Mouse (Mus musculus): ENCODE results near the gene Tor3a. TPM values are rescaled to one million over a fixed set of nuclear protein-coding genes. Genes with fewer than 3 reads are reported as not detected.
A peak's percentile ranks its signal among the peaks of the same experiment; 100 is the strongest.

The Tor3a gene
- polyA plus RNA-seq, 1 experiment from 2014 or later = 19.9 TPM

DNA sequence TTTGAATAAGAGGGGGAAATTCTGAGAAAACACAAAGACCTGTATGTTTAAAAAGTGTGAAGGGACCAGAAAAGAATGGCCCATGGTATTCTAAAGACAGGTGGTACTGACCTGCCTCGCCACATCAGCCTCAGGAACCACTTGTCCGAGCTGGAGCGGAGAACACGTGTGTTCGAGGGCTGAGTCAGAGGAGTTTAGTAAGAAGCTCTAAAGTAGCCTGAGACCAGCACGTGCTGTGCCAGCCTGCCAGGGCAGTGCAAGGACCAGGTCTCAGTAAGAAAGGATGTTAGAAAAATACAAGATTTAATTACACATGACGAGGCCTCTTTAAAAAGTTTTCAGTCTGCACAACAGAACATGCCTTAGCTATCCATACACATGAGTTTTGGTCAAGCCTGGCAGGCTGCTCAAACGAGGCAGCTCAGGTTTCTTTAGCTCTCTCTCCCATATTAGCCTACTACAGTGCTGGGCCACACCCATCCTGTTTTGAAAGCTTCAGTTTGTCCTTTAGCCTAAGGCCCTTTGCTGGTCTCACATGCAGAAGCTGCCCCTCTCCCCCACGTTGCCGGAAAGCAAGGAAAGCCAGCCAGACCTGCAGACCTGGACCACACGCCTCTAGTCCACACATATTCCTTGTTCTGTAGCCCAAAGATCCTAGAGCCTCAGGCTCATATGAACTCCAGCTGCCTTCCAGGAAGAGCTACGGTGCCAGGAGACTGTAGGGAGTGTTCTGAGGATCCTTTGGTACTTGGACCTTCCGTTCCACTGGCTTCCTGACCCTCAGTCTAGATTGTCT is 19.2 kb downstream of the Tor3a start:
- H3K4me1 ChIP-seq (replicated peaks; ENCODE audit: insufficient read depth, low read length) = 0 out of 2 replicates have a peak, but pooled peaks cover 3% of the 10 kb centered on the region
- 0 out of 2 replicates have a peak, but pooled peaks cover 3% of the 10 kb centered on the region for H3K36me3 ChIP-seq (ENCODE audit: insufficient read depth, low read length)
- WGBS = 53% methylated on average over 13 of the region's 13 CpGs
- DNase-seq (ENCODE audit: low spot score) = peak; percentile 44
- H3K4me2 ChIP-seq (ENCODE audit: low read length) = no peak overlapping the region
- H3K27me3 ChIP-seq (ENCODE audit: insufficient read depth, low read length) = no peaks in the 10 kb centered on the region
- H3K27ac ChIP-seq = peak overlapping the region; percentile 50; the same call in 1 of the 2 replicates
- H3K9ac ChIP-seq (ENCODE audit: low read depth, low read length) = no peak overlapping the region
- H3K4me3 ChIP-seq (replicated peaks; ENCODE audit: low read depth, low read length) = no peak overlapping the region
- H3K9me3 ChIP-seq (replicated peaks; ENCODE audit: low read length) = no peaks in the 10 kb centered on the region
- no peak for ATAC-seq (replicated peaks; ENCODE audit: low FRiP score, low read depth)
- TF ChIP-seq CTCF (IDR thresholded peaks at IDR 0.05; ENCODE audit: low read depth) = no peak

- 0 out of 2 replicates have a peak overlapping the region, but pooled peaks have one; percentile 5 for H3K27ac ChIP-seq
- TF ChIP-seq CTCF (IDR thresholded peaks at IDR 0.05; ENCODE audit: low read depth) = no peak
- H3K9ac ChIP-seq (ENCODE audit: low read depth, low read length) = no peak overlapping the region
- 53% methylated on average over 6 of the region's 6 CpGs for WGBS
- 0 out of 2 replicates have a peak, but pooled peaks cover 3% of the 10 kb centered on the region for H3K4me1 ChIP-seq (replicated peaks; ENCODE audit: insufficient read depth, low read length)
- ATAC-seq (replicated peaks; ENCODE audit: low FRiP score, low read depth) (no peak), DNase-seq (ENCODE audit: low spot score) (no peak)
- H3K36me3 ChIP-seq (ENCODE audit: insufficient read depth, low read length) = 0 out of 2 replicates have a peak, but pooled peaks cover 4% of the 10 kb centered on the region
- H3K4me3 ChIP-seq (replicated peaks; ENCODE audit: low read depth, low read length) = no peak overlapping the region
- no peaks in the 10 kb centered on the region for H3K27me3 ChIP-seq (ENCODE audit: insufficient read depth, low read length)
- no peak overlapping the region for H3K4me2 ChIP-seq (ENCODE audit: low read length)
- H3K9me3 ChIP-seq (replicated peaks; ENCODE audit: low read length) = no peaks in the 10 kb centered on the region
Measured at GRCm38 (mm10) chr1:156652189-156652822, 21.9 kb downstream of the Tor3a start.

DNA sequence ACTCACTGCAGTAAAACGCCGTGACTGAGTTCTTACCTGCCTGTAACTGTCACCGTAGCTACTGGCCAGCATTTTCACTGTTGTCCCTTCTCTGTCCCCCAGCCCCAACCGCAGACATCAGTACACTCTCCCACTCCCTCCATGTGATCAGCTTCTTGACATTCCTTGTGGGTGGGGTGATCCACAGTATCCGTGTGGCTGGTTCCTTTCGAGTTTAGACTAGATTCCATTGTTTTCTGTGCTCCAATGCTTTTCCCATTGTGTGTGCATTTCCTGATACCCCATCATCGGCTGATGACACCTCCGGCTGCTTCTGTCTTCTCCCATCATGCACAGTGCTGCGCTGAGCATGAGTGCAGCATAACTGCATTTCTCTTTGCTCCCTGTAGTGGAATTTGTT is 23.5 kb downstream of the Tor3a start:
- no peak overlapping the region for H3K9ac ChIP-seq (ENCODE audit: low read depth, low read length)
- no peaks in the 10 kb centered on the region for H3K9me3 ChIP-seq (replicated peaks; ENCODE audit: low read length)
- H3K4me2 ChIP-seq (ENCODE audit: low read length) = no peak overlapping the region
- DNase-seq (ENCODE audit: low spot score) (peak; percentile 31), ATAC-seq (replicated peaks; ENCODE audit: low FRiP score, low read depth) (no peak)
- H3K4me1 ChIP-seq (replicated peaks; ENCODE audit: insufficient read depth, low read length) = 0 out of 2 replicates have a peak, but pooled peaks cover 3% of the 10 kb centered on the region
- H3K27me3 ChIP-seq (ENCODE audit: insufficient read depth, low read length) = no peaks in the 10 kb centered on the region
- no peak overlapping the region for H3K27ac ChIP-seq
- H3K4me3 ChIP-seq (replicated peaks; ENCODE audit: low read depth, low read length) = no peak overlapping the region
- WGBS = 84% methylated on average over 9 of the region's 9 CpGs
- no peak for TF ChIP-seq CTCF (IDR thresholded peaks at IDR 0.05; ENCODE audit: low read depth)
- H3K36me3 ChIP-seq (ENCODE audit: insufficient read depth, low read length) = 0 out of 2 replicates have a peak, but pooled peaks cover 2% of the 10 kb centered on the region

DNA sequence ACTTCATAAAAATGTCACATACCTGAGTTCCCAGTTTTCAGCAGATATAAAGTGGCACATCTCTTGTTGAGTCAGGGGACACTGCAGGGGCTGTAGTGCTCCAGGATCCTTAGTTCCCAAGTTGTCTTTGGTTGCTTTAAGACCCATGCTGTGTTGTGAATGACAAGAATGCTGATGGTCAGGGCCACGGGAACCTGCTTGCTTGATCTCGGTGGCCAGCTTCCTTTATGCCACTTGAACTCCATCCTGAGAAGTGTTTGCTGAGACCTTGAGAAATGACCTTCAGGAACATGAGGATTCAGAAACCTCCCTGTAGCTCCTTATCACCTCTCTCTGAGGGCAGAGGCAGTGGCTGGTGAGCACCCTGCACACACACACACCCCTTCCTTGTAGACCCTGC is 25.5 kb downstream of the Tor3a start:
- no peak for ATAC-seq (replicated peaks; ENCODE audit: low FRiP score, low read depth)
- Histone ChIP-seq H3K9ac (ENCODE audit: low read depth, low read length) (no peak overlapping the region), H3K4me1 (replicated peaks; ENCODE audit: insufficient read depth, low read length) (no peaks in the 10 kb centered on the region)

GRCm38 (mm10) chr1:156645971-156646370 is 28.2 kb downstream of the Tor3a start:
- H3K4me3 ChIP-seq (replicated peaks; ENCODE audit: low read depth, low read length) = no peak overlapping the region
- peaks cover 10% of the 10 kb centered on the region; the same call in 1 of the 2 replicates for H3K36me3 ChIP-seq (ENCODE audit: insufficient read depth, low read length)
- no peak overlapping the region for H3K9ac ChIP-seq (ENCODE audit: low read depth, low read length)
- no peaks in the 10 kb centered on the region for H3K9me3 ChIP-seq (replicated peaks; ENCODE audit: low read length)
- no peak overlapping the region for H3K4me2 ChIP-seq (ENCODE audit: low read length)
- WGBS = 83% methylated on average over 4 of the region's 4 CpGs
- ATAC-seq (replicated peaks; ENCODE audit: low FRiP score, low read depth) (no peak), DNase-seq (ENCODE audit: low spot score) (no peak)
- H3K4me1 ChIP-seq (replicated peaks; ENCODE audit: insufficient read depth, low read length) = no peaks in the 10 kb centered on the region
- H3K27ac ChIP-seq = no peak overlapping the region
- no peak for TF ChIP-seq CTCF (IDR thresholded peaks at IDR 0.05; ENCODE audit: low read depth)
- H3K27me3 ChIP-seq (ENCODE audit: insufficient read depth, low read length) = no peaks in the 10 kb centered on the region

More for the DNA sequence above, 25.5 kb downstream of the Tor3a start:
- no peak overlapping the region for H3K27ac ChIP-seq
- DNase-seq (ENCODE audit: low spot score) = no peak
- no peaks in the 10 kb centered on the region for H3K9me3 ChIP-seq (replicated peaks; ENCODE audit: low read length)
- H3K36me3 ChIP-seq (ENCODE audit: insufficient read depth, low read length) = 0 out of 2 replicates have a peak, but pooled peaks cover 2% of the 10 kb centered on the region
- no peaks in the 10 kb centered on the region for H3K27me3 ChIP-seq (ENCODE audit: insufficient read depth, low read length)
- H3K4me2 ChIP-seq (ENCODE audit: low read length) = no peak overlapping the region
- no peak overlapping the region for H3K4me3 ChIP-seq (replicated peaks; ENCODE audit: low read depth, low read length)
- 25% methylated on average over 2 of the region's 2 CpGs for WGBS
- no peak for TF ChIP-seq CTCF (IDR thresholded peaks at IDR 0.05; ENCODE audit: low read depth)

DNA sequence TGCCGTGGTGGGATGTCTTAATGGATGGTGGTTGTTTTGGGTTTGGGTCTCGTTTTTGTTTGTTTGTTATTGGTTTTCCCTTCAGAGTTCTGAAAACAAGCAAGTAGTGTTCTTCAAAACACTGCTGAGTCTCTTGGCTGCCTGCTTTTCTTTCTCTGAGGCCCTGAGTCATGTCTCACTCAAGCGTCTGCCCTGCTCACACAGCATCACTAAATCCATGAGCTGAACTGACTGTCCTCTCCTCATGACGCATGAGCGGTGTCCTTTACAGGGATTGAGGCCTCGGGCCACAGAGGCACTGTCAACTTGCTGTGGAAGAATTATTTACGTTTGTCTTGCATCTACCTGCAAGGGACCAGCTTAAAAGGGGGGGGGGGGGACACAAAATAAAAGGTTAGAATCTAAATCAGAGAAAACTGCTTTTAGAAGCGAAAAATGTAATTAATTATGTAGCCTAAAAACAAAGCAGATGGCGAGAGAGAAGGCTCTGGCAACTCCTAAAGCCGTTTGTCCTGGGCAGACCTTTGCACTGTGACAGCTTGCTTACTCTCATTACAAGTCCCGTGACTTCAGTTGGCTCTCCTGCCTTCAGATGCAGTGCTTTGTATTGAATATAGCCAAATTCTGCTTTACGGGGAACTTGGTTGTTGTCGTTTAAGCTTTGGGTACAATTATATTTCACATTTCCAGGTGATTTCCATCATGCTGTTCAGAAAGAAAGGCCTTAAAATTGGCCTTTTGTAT is 29.2 kb downstream of the Tor3a start:
- H3K9me3 ChIP-seq (replicated peaks; ENCODE audit: low read length) = no peaks in the 10 kb centered on the region
- WGBS = 58% methylated on average over 13 of the region's 13 CpGs

More for the DNA sequence above, 29.2 kb downstream of the Tor3a start:
- Histone ChIP-seq H3K4me2 (ENCODE audit: low read length) (no peak overlapping the region), H3K36me3 (ENCODE audit: insufficient read depth, low read length) (peaks cover 19% of the 10 kb centered on the region), H3K27me3 (ENCODE audit: insufficient read depth, low read length) (no peaks in the 10 kb centered on the region), H3K27ac (no peak overlapping the region), H3K4me1 (replicated peaks; ENCODE audit: insufficient read depth, low read length) (no peaks in the 10 kb centered on the region), H3K9ac (ENCODE audit: low read depth, low read length) (no peak overlapping the region), H3K4me3 (replicated peaks; ENCODE audit: low read depth, low read length) (no peak overlapping the region)
- no peak for TF ChIP-seq CTCF (IDR thresholded peaks at IDR 0.05; ENCODE audit: low read depth)
- ATAC-seq (replicated peaks; ENCODE audit: low FRiP score, low read depth) (0 out of 2 replicates have a peak, but pooled peaks have one; percentile 56), DNase-seq (ENCODE audit: low spot score) (peak; percentile 14)
